Mouse (Mus musculus) monocyte, adult 5-6 weeks (primary cell): ENCODE data around the gene Tubgcp6. TPM values are rescaled to one million over a fixed set of nuclear protein-coding genes. Genes with fewer than 3 reads are reported as not detected.

Experiments used
- total RNA-seq: library from RNA; stranded (forward); fragments of 200-1000, 200-491, 200-594 nt; gene quantifications from 3 replicates; pipeline ENCODE4 v1.2.3, GENCODE M21; 2017

Tubgcp6 gene
- total RNA-seq, 1 experiment from 2014 or later: 27.3 TPM

Other genes starting within 250 kb of the Tubgcp6 start
- gene Ttll8, start 168.7 kb downstream of the Tubgcp6 start, total RNA-seq: not detected in 3 replicates
- 0.29 TPM in 1 of 3 replicates, not detected in the others for gene Mlc1, start 144.1 kb downstream of the Tubgcp6 start, total RNA-seq
- gene Mov10l1, start 140.2 kb downstream of the Tubgcp6 start, total RNA-seq: not detected in 3 replicates
- gene Panx2, start 63.4 kb downstream of the Tubgcp6 start, total RNA-seq: not detected in 3 replicates
- 39.1 to 48.0 TPM (median 42.2 TPM) in 3 replicates for gene Trabd, start 48.0 kb downstream of the Tubgcp6 start, total RNA-seq
- 13.1 to 23.8 TPM (median 16.3 TPM) in 3 replicates for gene Selenoo, start 34.0 kb downstream of the Tubgcp6 start, total RNA-seq
- 19.4 to 24.3 TPM (median 20.6 TPM) in 3 replicates for gene Hdac10, start 5.6 kb upstream of the Tubgcp6 start, total RNA-seq
- 0.39 to 5.8 TPM (median 3.7 TPM) in 3 replicates for gene Mapk12, start 17.6 kb upstream of the Tubgcp6 start, total RNA-seq
- gene Mapk11, start 26.5 kb upstream of the Tubgcp6 start, total RNA-seq: 4.5 to 6.6 TPM (median 4.6 TPM) in 3 replicates
- gene Plxnb2, start 57.7 kb upstream of the Tubgcp6 start, total RNA-seq: 145 to 153 TPM (median 153 TPM) in 3 replicates
- gene Dennd6b, start 73.4 kb upstream of the Tubgcp6 start, total RNA-seq: 2.1 to 3.1 TPM (median 2.7 TPM) in 3 replicates
- 16.8 to 32.5 TPM (median 19.4 TPM) in 3 replicates for gene Ppp6r2, start 88.4 kb upstream of the Tubgcp6 start, total RNA-seq
- 86.3 to 141 TPM (median 130 TPM) in 3 replicates for gene Sbf1, start 192.2 kb upstream of the Tubgcp6 start, total RNA-seq
- gene Adm2, start 199.6 kb upstream of the Tubgcp6 start, total RNA-seq: not detected in 3 replicates
- gene Miox, start 211.3 kb upstream of the Tubgcp6 start, total RNA-seq: not detected in 3 replicates
- gene Lmf2, start 232.5 kb upstream of the Tubgcp6 start, total RNA-seq: 9.0 to 27.2 TPM (median 20.9 TPM) in 3 replicates
- gene Ncaph2, start 232.6 kb upstream of the Tubgcp6 start, total RNA-seq: 71.4 to 99.9 TPM (median 80.6 TPM) in 3 replicates